Mouse (Mus musculus) embryonic facial prominence, embryonic 12.5 days (tissue): Measurements from ENCODE around the gene Gm21992. TPM values are rescaled to one million over a fixed set of nuclear protein-coding genes. Genes with fewer than 3 reads are reported as not detected.

Source experiments
- ATAC-seq: fragments of 200-750 bp; cut with Nextera tagmentation; 2 replicates; pipeline ENCODE4 v1.8.0; 2017; ENCODE audit not compliant: insufficient number of reproducible peaks, insufficient read depth, low FRiP score, low TSS enrichment
- H3K27ac ChIP-seq: fragments of 300-500 bp; sonication (generic); 2 replicates; pipeline ENCODE4 v1.5.1; 2016; ENCODE audit warnings: mild to moderate bottlenecking
- H3K27me3 ChIP-seq: fragments of 300-500 bp; sonication (generic); 2 replicates; pipeline ENCODE4 v1.6.1; 2016; ENCODE audit warnings: mild to moderate bottlenecking, moderate library complexity
- H3K36me3 ChIP-seq: fragments of 300-500 bp; sonication (generic); 2 replicates; pipeline ENCODE4 v1.6.1; 2016; ENCODE audit warnings: mild to moderate bottlenecking
- H3K4me1 ChIP-seq: fragments of 300-500 bp; sonication (generic); 2 replicates; pipeline ENCODE4 v1.6.1; 2016
- H3K4me2 ChIP-seq: fragments of 300-500 bp; sonication (generic); replicated peaks from 2 replicates; pipeline ENCODE4 v1.6.1; 2016; ENCODE audit warnings: mild to moderate bottlenecking, moderate library complexity
- H3K4me3 ChIP-seq: fragments of 300-500 bp; sonication (generic); 2 replicates; pipeline ENCODE4 v1.5.1; 2016; ENCODE audit warnings: mild to moderate bottlenecking
- H3K9ac ChIP-seq: fragments of 300-500 bp; sonication (generic); 2 replicates; pipeline ENCODE4 v1.6.1; 2016; ENCODE audit warnings: mild to moderate bottlenecking, moderate library complexity
- H3K9me3 ChIP-seq: fragments of 300-500 bp; sonication (generic); 2 replicates; pipeline ENCODE4 v1.6.1; 2016; ENCODE audit warnings: mild to moderate bottlenecking, moderate library complexity
- WGBS: fragments of 180-500 bp; shearing (Covaris S2); methylation state at CpG from one replicate; pipeline ENCODE4 v1.1.7; 2016; 5-methylcytosine and 5-hydroxymethylcytosine counted together
- polyA plus RNA-seq: library from polyadenylated mRNA; unstranded; fragments of >200 nt; fragmentation: Nextera tagmentation; extraction: Ambion mirVana; gene quantifications from 2 replicates; pipeline ENCODE4 v1.2.1, GENCODE M21; 2016

Gene Gm21992
- polyA plus RNA-seq, result 34.2 and 45.1 TPM in 2 replicates

- H3K4me1 ChIP-seq, result peaks cover 25% of the 10 kb centered on the region
- no peaks in the 10 kb centered on the region for H3K27me3 ChIP-seq
- H3K36me3 ChIP-seq, result no peaks in the 10 kb centered on the region
- WGBS, result under 1% methylated on average over 83 of the region's 83 CpGs
- peak within 1 kb of the TSS; percentile 92 for H3K4me3 ChIP-seq
- peak within 1 kb of the TSS; percentile 89 for H3K4me2 ChIP-seq
- H3K27ac ChIP-seq, result peak within 1 kb of the TSS; percentile 94
- H3K9me3 ChIP-seq, result no peaks in the 10 kb centered on the region
- ATAC-seq, result peak; percentile 98
- peak within 1 kb of the TSS; percentile 80 for H3K9ac ChIP-seq
These were observed at the start of gene Gm21992, which contains the start of gene Rbm14 for GRCm38 (mm10) chr19:4811063-4811908. Gm21992 (minus strand) TSS chr19:4811612. Rbm14 (minus strand) TSS chr19:4811634.

GRCm38 (mm10) chr19:4859081-4859480 lies 47.7 kb upstream of the Gm21992 start:
- WGBS, result 75% methylated on average over 6 of the region's 6 CpGs
- H3K36me3 ChIP-seq, result peaks cover 9% of the 10 kb centered on the region; the same call in 1 of the 2 replicates

GRCm38 (mm10) chr19:4855951-4856350 lies 44.5 kb upstream of the Gm21992 start:
- H3K27me3 ChIP-seq, result no peaks in the 10 kb centered on the region
- 63% methylated on average over 4 of the region's 4 CpGs for WGBS
- H3K9me3 ChIP-seq, result no peaks in the 10 kb centered on the region
- no peak overlapping the region for H3K27ac ChIP-seq
- H3K36me3 ChIP-seq, result peaks cover 9% of the 10 kb centered on the region; the same call in 1 of the 2 replicates
- ATAC-seq, result no peak
- H3K9ac ChIP-seq, result peak overlapping the region; percentile 82; the same call in 1 of the 2 replicates
- peak overlapping the region; percentile 99 for H3K4me2 ChIP-seq
- peaks cover 8% of the 10 kb centered on the region for H3K4me1 ChIP-seq
- peak overlapping the region; percentile 65 for H3K4me3 ChIP-seq

More at GRCm38 (mm10) chr19:4859081-4859480, 47.7 kb upstream of the Gm21992 start:
- no peak overlapping the region for H3K27ac ChIP-seq
- H3K4me1 ChIP-seq, result peaks cover 8% of the 10 kb centered on the region
- no peak overlapping the region; the same call in 1 of the 2 replicates for H3K9ac ChIP-seq
- no peaks in the 10 kb centered on the region for H3K27me3 ChIP-seq
- H3K4me3 ChIP-seq, result no peak overlapping the region
- H3K4me2 ChIP-seq, result no peak overlapping the region
- H3K9me3 ChIP-seq, result no peaks in the 10 kb centered on the region
- no peak for ATAC-seq

- Histone ChIP-seq H3K4me2 (peak overlapping the region; percentile 99), H3K36me3 (peaks cover 9% of the 10 kb centered on the region; the same call in 1 of the 2 replicates), H3K9ac (peak overlapping the region; percentile 82), H3K27me3 (no peaks in the 10 kb centered on the region), H3K27ac (0 out of 2 replicates have a peak overlapping the region, but pooled peaks have one; percentile 17), H3K9me3 (no peaks in the 10 kb centered on the region), H3K4me1 (peaks cover 8% of the 10 kb centered on the region), H3K4me3 (peak overlapping the region; percentile 65)
- 0 out of 2 replicates have a peak, but pooled peaks have one; percentile 77 for ATAC-seq
- 2% methylated on average over 14 of the region's 14 CpGs for WGBS
These were observed 44.0 kb upstream of the Gm21992 start for GRCm38 (mm10) chr19:4855470-4855820.

GRCm38 (mm10) chr19:4854552-4855469 lies 43.4 kb upstream of the Gm21992 start, which contains the start of gene Ctsf:
Ctsf (plus strand) TSS chr19:4855130.
- Histone ChIP-seq H3K9me3 (no peaks in the 10 kb centered on the region), H3K27me3 (no peaks in the 10 kb centered on the region), H3K27ac (0 out of 2 replicates have a peak within 1 kb of the TSS, but pooled peaks have one; percentile 17), H3K9ac (peak within 1 kb of the TSS; percentile 82), H3K4me3 (peak within 1 kb of the TSS; percentile 65), H3K4me2 (peak within 1 kb of the TSS; percentile 99), H3K4me1 (peaks cover 8% of the 10 kb centered on the region), H3K36me3 (peaks cover 9% of the 10 kb centered on the region; the same call in 1 of the 2 replicates)
- 5% methylated on average over 45 of the region's 45 CpGs for WGBS
- 0 out of 2 replicates have a peak, but pooled peaks have one; percentile 59 for ATAC-seq

GRCm38 (mm10) chr19:4850281-4850680 lies 38.9 kb upstream of the Gm21992 start:
- Histone ChIP-seq H3K9me3 (no peaks in the 10 kb centered on the region), H3K27ac (no peak overlapping the region), H3K36me3 (no peaks in the 10 kb centered on the region), H3K27me3 (no peaks in the 10 kb centered on the region), H3K4me2 (no peak overlapping the region), H3K4me1 (peaks cover 1% of the 10 kb centered on the region), H3K4me3 (no peak overlapping the region), H3K9ac (no peak overlapping the region)
- no peak for ATAC-seq
- WGBS, result 41% methylated on average over 5 of the region's 5 CpGs

GRCm38 (mm10) chr19:4849800-4850199 lies 38.4 kb upstream of the Gm21992 start:
- no peak for ATAC-seq

GRCm38 (mm10) chr19:4847490-4847889 lies 36.1 kb upstream of the Gm21992 start:
- Histone ChIP-seq H3K4me3 (no peak overlapping the region), H3K9ac (no peak overlapping the region), H3K36me3 (no peaks in the 10 kb centered on the region), H3K27ac (no peak overlapping the region), H3K4me2 (no peak overlapping the region), H3K4me1 (no peaks in the 10 kb centered on the region), H3K9me3 (no peaks in the 10 kb centered on the region), H3K27me3 (no peaks in the 10 kb centered on the region)
- ATAC-seq, result no peak
- 32% methylated on average over 7 of the region's 7 CpGs for WGBS

More at GRCm38 (mm10) chr19:4849800-4850199, 38.4 kb upstream of the Gm21992 start:
- H3K36me3 ChIP-seq, result no peaks in the 10 kb centered on the region
- H3K4me2 ChIP-seq, result no peak overlapping the region
- no peaks in the 10 kb centered on the region for H3K27me3 ChIP-seq
- H3K27ac ChIP-seq, result no peak overlapping the region
- H3K9me3 ChIP-seq, result no peaks in the 10 kb centered on the region
- no peak overlapping the region for H3K4me3 ChIP-seq
- H3K4me1 ChIP-seq, result no peaks in the 10 kb centered on the region
- no peak overlapping the region for H3K9ac ChIP-seq
- WGBS, result 54% methylated on average over 4 of the region's 4 CpGs

GRCm38 (mm10) chr19:4845846-4846245 lies 34.4 kb upstream of the Gm21992 start:
- no peaks in the 10 kb centered on the region for H3K4me1 ChIP-seq
- no peak overlapping the region for H3K9ac ChIP-seq
- peaks cover 12% of the 10 kb centered on the region; the same call in 1 of the 2 replicates for H3K27me3 ChIP-seq
- H3K9me3 ChIP-seq, result no peaks in the 10 kb centered on the region
- WGBS, result 74% methylated on average over 2 of the region's 2 CpGs
- H3K4me3 ChIP-seq, result no peak overlapping the region
- H3K27ac ChIP-seq, result no peak overlapping the region
- H3K4me2 ChIP-seq, result no peak overlapping the region
- H3K36me3 ChIP-seq, result no peaks in the 10 kb centered on the region
- no peak for ATAC-seq

- no peak for ATAC-seq
- H3K4me2 ChIP-seq, result no peak overlapping the region
- peaks cover 14% of the 10 kb centered on the region for H3K4me1 ChIP-seq
- 73% methylated on average over 2 of the region's 2 CpGs for WGBS
- no peak overlapping the region for H3K9ac ChIP-seq
- no peak overlapping the region for H3K4me3 ChIP-seq
- H3K27me3 ChIP-seq, result peaks cover 26% of the 10 kb centered on the region
- no peak overlapping the region for H3K27ac ChIP-seq
- H3K9me3 ChIP-seq, result no peaks in the 10 kb centered on the region
- H3K36me3 ChIP-seq, result no peaks in the 10 kb centered on the region
These were observed 31.2 kb upstream of the Gm21992 start for GRCm38 (mm10) chr19:4842611-4843010.

- H3K9ac ChIP-seq, result no peak overlapping the region
- H3K4me1 ChIP-seq, result peaks cover 14% of the 10 kb centered on the region
- H3K4me2 ChIP-seq, result no peak overlapping the region
- no peak overlapping the region for H3K27ac ChIP-seq
- H3K9me3 ChIP-seq, result no peaks in the 10 kb centered on the region
- peaks cover 26% of the 10 kb centered on the region for H3K27me3 ChIP-seq
- 84% methylated on average over 9 of the region's 9 CpGs for WGBS
- no peak for ATAC-seq
- H3K36me3 ChIP-seq, result no peaks in the 10 kb centered on the region
- H3K4me3 ChIP-seq, result no peak overlapping the region
These were observed 29.4 kb upstream of the Gm21992 start for GRCm38 (mm10) chr19:4840848-4841247.
